Mouse (Mus musculus) T-helper 17 cell (primary cell): ENCODE data around the gene Mast1.

Experiments used
- in situ Hi-C, 2 experiments: fragments of 300-600 bp; cut with MboI, MseI; formaldehyde crosslinking; loops; 1 replicate in 1 of 2; 2 replicates in 1 of 2; pipeline ENCODE4 v1.15.1; 2025; ENCODE audit warnings: high pct_unique_total_duplicates in 2 of 2

The Mast1 gene

GRCm38 (mm10) chr8:84944478-84945160 is 7.5 kb upstream of the Mast1 start:
- in situ Hi-C loops, result no loop called here

GRCm38 (mm10) chr8:84943699-84944098 is 6.5 kb upstream of the Mast1 start:
- in situ Hi-C loops, result no loop called here

GRCm38 (mm10) chr8:84937620-84938485 is 694 bp upstream of the Mast1 start:
- in situ Hi-C loops, result no loop called here

- in situ Hi-C loops, result no loop called here
These were observed 858 bp downstream of the Mast1 start for GRCm38 (mm10) chr8:84936041-84936961.

GRCm38 (mm10) chr8:84935489-84935888 is 1.7 kb downstream of the Mast1 start:
- in situ Hi-C loops, result no loop called here

- in situ Hi-C loops, result no loop called here
These were observed 2.3 kb downstream of the Mast1 start for GRCm38 (mm10) chr8:84934860-84935259.

- in situ Hi-C loops, result no loop called here
These were observed 3.2 kb downstream of the Mast1 start for GRCm38 (mm10) chr8:84933767-84934559.

- in situ Hi-C loops, result no loop called here
These were observed 6.6 kb downstream of the Mast1 start for GRCm38 (mm10) chr8:84930582-84930981.

- in situ Hi-C loops, result no loop called here
These were observed 8.5 kb downstream of the Mast1 start for GRCm38 (mm10) chr8:84928456-84929306.

- in situ Hi-C loops, result no loop called here
These were observed 9.6 kb downstream of the Mast1 start for GRCm38 (mm10) chr8:84927513-84927912.

GRCm38 (mm10) chr8:84925557-84925956 is 11.6 kb downstream of the Mast1 start:
- in situ Hi-C loops, result no loop called here

- in situ Hi-C loops, result no loop called here
These were observed 15.6 kb downstream of the Mast1 start for GRCm38 (mm10) chr8:84921596-84921995.

GRCm38 (mm10) chr8:84918646-84919045 is 18.5 kb downstream of the Mast1 start:
- in situ Hi-C loops, result no loop called here

GRCm38 (mm10) chr8:84917781-84918180 is 19.4 kb downstream of the Mast1 start:
- in situ Hi-C loops, result no loop called here

- in situ Hi-C loops, result no loop called here
These were observed 21.9 kb downstream of the Mast1 start for GRCm38 (mm10) chr8:84915269-84915668.

- in situ Hi-C loops, result no loop called here
These were observed 23.2 kb downstream of the Mast1 start for GRCm38 (mm10) chr8:84913960-84914359.

- in situ Hi-C loops, result no loop called here
These were observed 23.7 kb downstream of the Mast1 start for GRCm38 (mm10) chr8:84913502-84913900.

- in situ Hi-C loops, result no loop called here
These were observed 24.2 kb downstream of the Mast1 start for GRCm38 (mm10) chr8:84912895-84913501.

GRCm38 (mm10) chr8:84912391-84912790 is 24.8 kb downstream of the Mast1 start:
- in situ Hi-C loops, result no loop called here

- in situ Hi-C loops, result no loop called here
These were observed 25.3 kb downstream of the Mast1 start for GRCm38 (mm10) chr8:84911854-84912253.
